Mouse (Mus musculus) liver, postnatal 0 days (tissue): Measurements from ENCODE around the gene Sft2d2. TPM values are rescaled to one million over a fixed set of nuclear protein-coding genes. Genes with fewer than 3 reads are reported as not detected.

Experiments
- ATAC-seq: fragments of 200-750 bp; cut with Nextera tagmentation; 2 replicates; pipeline ENCODE4 v1.8.0; 2017; ENCODE audit warnings: mild to moderate bottlenecking, moderate library complexity
- DNase-seq: peaks from one replicate; pipeline ENCODE4 v3.0.0-alpha.2; 2016
- H3K27ac ChIP-seq: fragments of 300-500 bp; sonication (generic); 2 replicates; pipeline ENCODE4 v1.5.1; 2014; ENCODE audit warnings: antibody characterized with exemption, moderate library complexity, mild to moderate bottlenecking, low read depth
- H3K27me3 ChIP-seq: fragments of 300-500 bp; sonication (generic); 2 replicates; pipeline ENCODE4 v1.6.1; 2014; ENCODE audit warnings: low read length, control low read depth, mixed read lengths; ENCODE audit not compliant: insufficient read depth
- H3K36me3 ChIP-seq: fragments of 300-500 bp; sonication (generic); replicated peaks from 2 replicates; pipeline ENCODE4 v1.6.1; 2014; ENCODE audit warnings: mild to moderate bottlenecking, control low read depth, low read length, moderate library complexity, mixed read lengths; ENCODE audit not compliant: insufficient read depth
- H3K4me1 ChIP-seq: fragments of 300-500 bp; sonication (generic); 2 replicates; pipeline ENCODE4 v1.6.1; 2014; ENCODE audit warnings: antibody characterized with exemption, mild to moderate bottlenecking, control low read depth; ENCODE audit not compliant: insufficient read depth
- H3K4me2 ChIP-seq: fragments of 300-500 bp; sonication (generic); 2 replicates; pipeline ENCODE4 v1.6.1; 2014; ENCODE audit warnings: low read depth, mild to moderate bottlenecking, low read length, moderate library complexity, mixed read lengths
- H3K4me3 ChIP-seq: fragments of 300-500 bp; sonication (generic); 2 replicates; pipeline ENCODE4 v1.5.1; 2014; ENCODE audit warnings: low read depth, low read length
- H3K9ac ChIP-seq: fragments of 300-500 bp; sonication (generic); replicated peaks from 2 replicates; pipeline ENCODE4 v1.6.1; 2014; ENCODE audit warnings: mild to moderate bottlenecking, moderate library complexity
- H3K9me3 ChIP-seq: fragments of 300-500 bp; sonication (generic); 2 replicates; pipeline ENCODE4 v1.6.1; 2016; ENCODE audit warnings: mild to moderate bottlenecking, control low read depth, low read length, mixed read lengths
- CTCF ChIP-seq: sonication (generic); IDR thresholded peaks from 2 replicates; pipeline ENCODE4 v1.5.1; 2016; ENCODE audit warnings: antibody characterized with exemption, low read depth
- EP300 ChIP-seq: IDR thresholded peaks from 2 replicates; pipeline ENCODE4 v1.6.1; 2016; ENCODE audit warnings: antibody characterized with exemption, low read depth, mild to moderate bottlenecking
- WGBS: fragments of 180-500 bp; shearing (Covaris S2); extraction: QIAGEN DNeasy Blood & Tissue Kit; methylation state at CpG from one replicate; pipeline ENCODE4 v1.1.7; 2014; ENCODE audit not compliant: insufficient replicate concordance; 5-methylcytosine and 5-hydroxymethylcytosine counted together
- polyA plus RNA-seq: library from polyadenylated mRNA; unstranded; fragments of >200 nt; fragmentation: Nextera tagmentation; extraction: Ambion mirVana; gene quantifications from 2 replicates; pipeline ENCODE4 v1.2.1, GENCODE M21; 2015

Sft2d2 gene
- polyA plus RNA-seq, 1 experiment from 2014 or later, result 8.8 TPM

GRCm38 (mm10) chr1:165200748-165201147, 6.5 kb upstream of the Sft2d2 start:
- DNase-seq (no peak), ATAC-seq (no peak)
- Histone ChIP-seq H3K27ac (no peak overlapping the region), H3K36me3 (no peaks in the 10 kb centered on the region), H3K4me3 (no peak overlapping the region), H3K27me3 (no peaks in the 10 kb centered on the region), H3K4me2 (no peak overlapping the region), H3K4me1 (no peaks in the 10 kb centered on the region; the same call in 1 of the 2 replicates), H3K9me3 (no peaks in the 10 kb centered on the region), H3K9ac (no peak overlapping the region)
- no peak for TF ChIP-seq EP300
- no peak for TF ChIP-seq CTCF
- WGBS, result 78% methylated on average over 8 of the region's 8 CpGs

- H3K9ac ChIP-seq, result no peak overlapping the region
- H3K36me3 ChIP-seq, result no peaks in the 10 kb centered on the region
- 63% methylated on average over 3 of the region's 3 CpGs for WGBS
- H3K4me1 ChIP-seq, result peaks cover 11% of the 10 kb centered on the region
- no peak for TF ChIP-seq CTCF
- no peak for TF ChIP-seq EP300
- H3K4me2 ChIP-seq, result no peak overlapping the region
- H3K4me3 ChIP-seq, result no peak overlapping the region
- DNase-seq (no peak), ATAC-seq (no peak)
- H3K27ac ChIP-seq, result no peak overlapping the region
- no peaks in the 10 kb centered on the region for H3K27me3 ChIP-seq
- H3K9me3 ChIP-seq, result no peaks in the 10 kb centered on the region
Measured at GRCm38 (mm10) chr1:165199639-165200038, 5.4 kb upstream of the Sft2d2 start.

DNA sequence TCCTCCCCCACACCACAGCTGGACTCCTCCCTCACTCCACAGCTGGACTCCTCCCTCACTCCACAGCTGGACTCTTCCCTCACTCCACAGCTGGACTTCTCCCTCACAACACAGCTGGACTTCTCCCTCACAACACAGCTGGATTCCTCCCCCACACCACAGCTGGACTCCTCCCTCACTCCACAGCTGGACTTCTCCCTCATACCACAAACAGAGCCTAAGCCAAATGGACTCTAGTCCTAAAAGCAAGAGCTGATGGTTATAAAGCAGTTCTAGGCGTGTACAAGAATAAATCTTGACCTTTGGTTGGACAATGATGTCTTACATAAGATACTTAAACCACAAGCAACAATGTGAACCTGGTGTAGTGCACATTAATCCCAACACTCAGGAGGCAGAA, 4.7 kb upstream of the Sft2d2 start:
- Histone ChIP-seq H3K27ac (no peak overlapping the region), H3K4me2 (no peak overlapping the region), H3K4me1 (peaks cover 16% of the 10 kb centered on the region), H3K9me3 (no peaks in the 10 kb centered on the region), H3K27me3 (no peaks in the 10 kb centered on the region), H3K4me3 (no peak overlapping the region), H3K9ac (no peak overlapping the region), H3K36me3 (no peaks in the 10 kb centered on the region)
- no peak for DNase-seq
- no peak for ATAC-seq
- no peak for TF ChIP-seq EP300
- no peak for TF ChIP-seq CTCF
- WGBS, result 56% methylated on average over 1 of the region's 1 CpGs

DNA sequence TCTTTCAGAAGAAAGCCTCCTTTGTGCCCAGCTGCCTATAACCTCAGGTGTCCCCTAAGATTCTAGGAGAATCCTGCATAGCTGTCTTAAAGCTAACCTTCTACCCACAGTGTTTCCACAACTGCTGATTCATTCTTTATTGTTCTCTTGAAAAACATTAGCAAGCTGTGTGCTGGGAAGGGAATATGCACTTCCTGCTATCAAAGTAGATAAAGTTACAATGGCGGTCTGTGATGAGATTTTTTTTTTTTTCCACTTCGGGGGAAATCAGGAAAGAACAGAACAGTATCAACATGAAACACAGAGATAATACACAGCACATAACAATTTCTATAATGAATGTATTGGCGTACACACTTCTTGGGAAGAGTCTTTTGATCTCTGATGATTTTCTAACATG, 3.6 kb upstream of the Sft2d2 start:
- H3K4me2 ChIP-seq, result no peak overlapping the region
- 40% methylated on average over 3 of the region's 3 CpGs for WGBS
- ATAC-seq, result no peak
- no peak overlapping the region for H3K9ac ChIP-seq
- peaks cover 18% of the 10 kb centered on the region for H3K4me1 ChIP-seq
- no peaks in the 10 kb centered on the region for H3K9me3 ChIP-seq
- TF ChIP-seq CTCF, result no peak
- TF ChIP-seq EP300, result no peak
- DNase-seq, result no peak
- H3K27me3 ChIP-seq, result no peaks in the 10 kb centered on the region
- H3K36me3 ChIP-seq, result no peaks in the 10 kb centered on the region
- H3K4me3 ChIP-seq, result no peak overlapping the region
- H3K27ac ChIP-seq, result no peak overlapping the region

GRCm38 (mm10) chr1:165195396-165195960, 1.2 kb upstream of the Sft2d2 start:
- WGBS, result 54% methylated on average over 3 of the region's 3 CpGs
- Histone ChIP-seq H3K4me2 (peak overlapping the region; percentile 94; the same call in 1 of the 2 replicates), H3K27me3 (no peaks in the 10 kb centered on the region), H3K9ac (0 out of 2 replicates have a peak overlapping the region, but pooled peaks have one; percentile 21), H3K4me1 (peaks cover 26% of the 10 kb centered on the region), H3K9me3 (no peaks in the 10 kb centered on the region), H3K4me3 (no peak overlapping the region), H3K36me3 (no peaks in the 10 kb centered on the region), H3K27ac (peak overlapping the region; percentile 95)
- DNase-seq (no peak), ATAC-seq (no peak)
- TF ChIP-seq CTCF (no peak), EP300 (no peak)

GRCm38 (mm10) chr1:165194662-165195013, 400 bp upstream of the Sft2d2 start:
- Histone ChIP-seq H3K4me2 (peak overlapping the region; percentile 94), H3K27ac (peak overlapping the region; percentile 95), H3K4me3 (peak overlapping the region; percentile 92), H3K9ac (peak overlapping the region; percentile 86), H3K4me1 (peaks cover 26% of the 10 kb centered on the region), H3K36me3 (no peaks in the 10 kb centered on the region), H3K9me3 (no peaks in the 10 kb centered on the region), H3K27me3 (no peaks in the 10 kb centered on the region)
- peak; percentile 60 for ATAC-seq
- TF ChIP-seq CTCF (no peak), EP300 (no peak)
- 4% methylated on average over 5 of the region's 5 CpGs for WGBS
- no peak for DNase-seq
